Mouse (Mus musculus) activated CD4-positive, CD25-positive, alpha-beta regulatory T cell, adult 4 months (primary cell): ENCODE measurements around the gene A26c2. TPM values are rescaled to one million over a fixed set of nuclear protein-coding genes. Genes with fewer than 3 reads are reported as not detected.

Experiments
- ATAC-seq: one replicate; pipeline ENCODE4 v1.8.0; 2017
- polyA plus RNA-seq, 2 experiments: library from polyadenylated mRNA; unstranded; fragments of 100-300 nt; shearing (Covaris generic); gene quantifications; one replicate each; pipeline ENCODE4 v1.2.1; 2017

Gene A26c2
- not detected for polyA plus RNA-seq

DNA sequence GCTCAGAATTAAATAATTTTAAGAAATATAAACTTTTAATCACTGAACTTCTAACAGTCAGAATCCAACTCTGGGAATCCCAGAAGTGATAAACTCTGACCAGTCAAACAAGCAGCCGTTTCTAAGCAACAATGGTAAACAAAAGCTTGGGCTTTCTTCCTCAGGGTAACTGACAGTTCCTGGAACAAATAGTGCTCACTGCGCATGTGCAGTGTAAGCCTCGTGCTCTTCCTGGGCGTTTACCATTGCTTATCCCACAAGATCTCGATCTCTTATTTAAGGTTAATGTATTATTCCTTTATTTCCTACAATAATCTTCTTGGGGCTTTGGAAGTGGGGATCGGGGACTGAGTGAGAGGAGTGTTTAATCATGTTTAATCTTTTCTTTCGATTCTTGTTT, at the start of gene A26c2:
Gene A26c2 (minus strand): TSS at position 101 of the 400 bp plus-strand sequence.
- no peak for ATAC-seq

- no peak for ATAC-seq
Observed at GRCm38 (mm10) chr7:62851471-62851870, 28.0 kb upstream of the A26c2 start.
